Mouse (Mus musculus) MEL (cell line): ENCODE results near the gene Plk2. TPM values are rescaled to one million over a fixed set of nuclear protein-coding genes. Genes with fewer than 3 reads are reported as not detected.
A peak's percentile ranks its signal among the peaks of the same experiment; 100 is the strongest.

Experiments used
- DNase-seq: peaks from one replicate; pipeline ENCODE4 v3.0.0; 2011; ENCODE audit warnings: low read depth, low spot score
- H3K27ac ChIP-seq: 2 replicates; pipeline ENCODE4 v1.5.1; 2012; ENCODE audit warnings: low read depth, mild to moderate bottlenecking, control low read depth, low read length, moderate library complexity; ENCODE audit not compliant: control insufficient read depth
- H3K27me3 ChIP-seq, 2 experiments: fragments of 150-350 bp in 1 of 2; sonication (generic) in 1 of 2; 2 replicates each; pipeline ENCODE4 v1.6.1; 2012; ENCODE audit warnings: low read length in 2 of 2, mild to moderate bottlenecking in 2 of 2, improper control_type of control experiment in 1 of 2, moderate library complexity in 1 of 2; ENCODE audit not compliant: insufficient read depth in 2 of 2, control insufficient read depth in 1 of 2
- H3K36me3 ChIP-seq, 2 experiments: 2 replicates each; pipeline ENCODE4 v1.6.1; 2012 to 2014; ENCODE audit warnings: low read length in 2 of 2, improper control_type of control experiment in 1 of 2, inconsistent platforms in 1 of 2, mild to moderate bottlenecking in 1 of 2; ENCODE audit not compliant: insufficient read depth in 2 of 2, control insufficient read depth in 1 of 2
- H3K4me1 ChIP-seq, 2 experiments: fragments of 150-350 bp in 1 of 2; sonication (generic) in 1 of 2; 2 replicates each; pipeline ENCODE4 v1.6.1; 2012; ENCODE audit warnings: low read length in 2 of 2, improper control_type of control experiment in 1 of 2, mild to moderate bottlenecking in 1 of 2; ENCODE audit not compliant: insufficient read depth in 2 of 2, control insufficient read depth in 1 of 2
- H3K4me3 ChIP-seq, 2 experiments: fragments of 150-350 bp in 1 of 2; sonication (generic) in 1 of 2; 2 replicates each; pipeline ENCODE4 v1.5.1; 2012; ENCODE audit warnings: low read depth in 2 of 2, low read length in 2 of 2, mild to moderate bottlenecking in 2 of 2, moderate library complexity in 2 of 2, control low read depth in 1 of 2, improper control_type of control experiment in 1 of 2; ENCODE audit not compliant: control insufficient read depth in 1 of 2, insufficient read depth in 1 of 2
- H3K79me2 ChIP-seq: 2 replicates; pipeline ENCODE4 v1.6.1; 2012; ENCODE audit warnings: mild to moderate bottlenecking, low read length, moderate library complexity; ENCODE audit not compliant: control insufficient read depth, poor library complexity, insufficient read depth
- H3K9ac ChIP-seq: 2 replicates; pipeline ENCODE4 v1.6.1; 2012; ENCODE audit warnings: low read depth, mild to moderate bottlenecking, control low read depth, low read length, moderate library complexity; ENCODE audit not compliant: control insufficient read depth, poor library complexity, severe bottlenecking
- H3K9me3 ChIP-seq: fragments of 150-350 bp; sonication (generic); replicated peaks from 2 replicates; pipeline ENCODE4 v1.6.1; 2012; ENCODE audit warnings: mild to moderate bottlenecking, low read length, improper control_type of control experiment, moderate library complexity; ENCODE audit not compliant: insufficient read depth
- BHLHE40 ChIP-seq: IDR thresholded peaks from 2 replicates; pipeline ENCODE4 v1.6.1; 2012; ENCODE audit warnings: low read depth, mild to moderate bottlenecking, inconsistent platforms, low read length, improper control_type of control experiment, borderline replicate concordance
- CTCF ChIP-seq, 3 experiments: IDR thresholded peaks in 2 of 3; conservative IDR thresholded peaks in 1 of 3; 2 replicates each; pipeline ENCODE4 v1.5.1; 2011 to 2012; ENCODE audit warnings: low read length in 3 of 3, low read depth in 2 of 3, mild to moderate bottlenecking in 2 of 3, improper control_type of control experiment in 1 of 3, inconsistent platforms in 1 of 3, mixed read lengths in 1 of 3, moderate library complexity in 1 of 3; ENCODE audit not compliant: control insufficient read depth in 1 of 3, insufficient read depth in 1 of 3, poor library complexity in 1 of 3, severe bottlenecking in 1 of 3
- E2F4 ChIP-seq: IDR thresholded peaks from 2 replicates; pipeline ENCODE4 v1.6.1; 2011; ENCODE audit warnings: low read depth, low read length, improper control_type of control experiment, borderline replicate concordance
- ELF1 ChIP-seq: IDR thresholded peaks from 2 replicates; pipeline ENCODE4 v1.6.1; 2014; ENCODE audit warnings: low read depth, mild to moderate bottlenecking, inconsistent platforms, low read length, improper control_type of control experiment, moderate library complexity
- EP300 ChIP-seq, 2 experiments: IDR thresholded peaks; 2 replicates each; pipeline ENCODE4 v1.6.1; 2011; ENCODE audit warnings: improper control_type of control experiment in 2 of 2, low read length in 2 of 2, low read depth in 1 of 2, mild to moderate bottlenecking in 1 of 2
- GABPA ChIP-seq: IDR thresholded peaks from 2 replicates; pipeline ENCODE4 v1.6.1; 2012; ENCODE audit warnings: low read depth, mild to moderate bottlenecking, inconsistent platforms, low read length, improper control_type of control experiment, moderate library complexity
- HCFC1 ChIP-seq: IDR thresholded peaks from 2 replicates; pipeline ENCODE4 v1.6.1; 2012; ENCODE audit warnings: low read depth, mild to moderate bottlenecking, inconsistent platforms, low read length, improper control_type of control experiment, moderate library complexity
- KAT2A ChIP-seq: conservative IDR thresholded peaks from 2 replicates; pipeline ENCODE4 v1.6.1; 2012; ENCODE audit warnings: low read depth, low read length, improper control_type of control experiment, inconsistent platforms
- MAZ ChIP-seq: IDR thresholded peaks from 2 replicates; pipeline ENCODE4 v1.6.1; 2012; ENCODE audit warnings: low read depth, mild to moderate bottlenecking, inconsistent platforms, low read length, improper control_type of control experiment
- POLR2A ChIP-seq, 2 experiments: IDR thresholded peaks; 2 replicates each; pipeline ENCODE4 v1.6.1; 2011 to 2012; ENCODE audit warnings: low read length in 2 of 2, mild to moderate bottlenecking in 2 of 2, control low read depth in 1 of 2, improper control_type of control experiment in 1 of 2, low read depth in 1 of 2, moderate library complexity in 1 of 2; ENCODE audit not compliant: control insufficient read depth in 1 of 2, insufficient read depth in 1 of 2, poor library complexity in 1 of 2
- POLR2AphosphoS5 ChIP-seq: IDR thresholded peaks from 2 replicates; pipeline ENCODE4 v1.6.1; 2012; ENCODE audit warnings: low read depth, borderline replicate concordance, mild to moderate bottlenecking, inconsistent platforms, low read length, moderate library complexity, mixed read lengths
- RAD21 ChIP-seq: IDR thresholded peaks from 2 replicates; pipeline ENCODE4 v1.6.1; 2011; ENCODE audit warnings: mild to moderate bottlenecking, low read depth, low read length, improper control_type of control experiment
- RCOR1 ChIP-seq: IDR thresholded peaks from 2 replicates; pipeline ENCODE4 v1.6.1; 2012; ENCODE audit warnings: low read depth, mild to moderate bottlenecking, inconsistent platforms, low read length, improper control_type of control experiment
- SIN3A ChIP-seq: IDR thresholded peaks from 2 replicates; pipeline ENCODE4 v1.6.1; 2012; ENCODE audit warnings: low read length, improper control_type of control experiment, inconsistent platforms
- SMC3 ChIP-seq: IDR thresholded peaks from 2 replicates; pipeline ENCODE4 v1.6.1; 2011; ENCODE audit warnings: low read depth, low read length, improper control_type of control experiment
- TBP ChIP-seq: IDR thresholded peaks from 2 replicates; pipeline ENCODE4 v1.8.0; 2011; ENCODE audit warnings: low read depth, low read length, improper control_type of control experiment
- TCF12 ChIP-seq: IDR thresholded peaks from 2 replicates; pipeline ENCODE4 v1.6.1; 2014; ENCODE audit warnings: low read depth, mild to moderate bottlenecking, inconsistent platforms, low read length, improper control_type of control experiment, moderate library complexity
- UBTF ChIP-seq: IDR thresholded peaks from 2 replicates; pipeline ENCODE4 v1.6.1; 2012; ENCODE audit warnings: low read depth, mild to moderate bottlenecking, inconsistent platforms, low read length, improper control_type of control experiment, moderate library complexity, borderline replicate concordance; ENCODE audit not compliant: insufficient read depth
- USF1 ChIP-seq: IDR thresholded peaks from 2 replicates; pipeline ENCODE4 v1.6.1; 2014; ENCODE audit warnings: low read depth, mild to moderate bottlenecking, inconsistent platforms, low read length, improper control_type of control experiment, moderate library complexity
- ZC3H11A ChIP-seq: IDR thresholded peaks from 2 replicates; pipeline ENCODE4 v1.6.1; 2012; ENCODE audit warnings: low read depth, mild to moderate bottlenecking, inconsistent platforms, low read length, improper control_type of control experiment
- ZNF384 ChIP-seq: IDR thresholded peaks from 2 replicates; pipeline ENCODE4 v1.6.1; 2012; ENCODE audit warnings: low read depth, mild to moderate bottlenecking, inconsistent platforms, low read length, improper control_type of control experiment
- polyA plus RNA-seq, 2 experiments: library from polyadenylated mRNA; stranded (reverse) in 1 of 2; unstranded in 1 of 2; fragments of >175 nt in 1 of 2; fragments of >200 nt in 1 of 2; gene quantifications; 2 replicates each; pipeline versions ENCODE4 v1.2.1 to v1.2.4; 2012; ENCODE audit warnings: low replicate concordance in 2 of 2, low read depth in 1 of 2; ENCODE audit not compliant: insufficient read length in 2 of 2, insufficient read depth in 1 of 2, missing spikeins in 1 of 2
- total RNA-seq: library from RNA; depleted of rRNA; stranded (reverse); fragments of 300-350 nt; gene quantifications from 2 replicates; pipeline ENCODE4 v1.2.3, GENCODE M21; 2012

Plk2 gene
- total and polyA plus RNA-seq, 3 experiments = not detected

DNA sequence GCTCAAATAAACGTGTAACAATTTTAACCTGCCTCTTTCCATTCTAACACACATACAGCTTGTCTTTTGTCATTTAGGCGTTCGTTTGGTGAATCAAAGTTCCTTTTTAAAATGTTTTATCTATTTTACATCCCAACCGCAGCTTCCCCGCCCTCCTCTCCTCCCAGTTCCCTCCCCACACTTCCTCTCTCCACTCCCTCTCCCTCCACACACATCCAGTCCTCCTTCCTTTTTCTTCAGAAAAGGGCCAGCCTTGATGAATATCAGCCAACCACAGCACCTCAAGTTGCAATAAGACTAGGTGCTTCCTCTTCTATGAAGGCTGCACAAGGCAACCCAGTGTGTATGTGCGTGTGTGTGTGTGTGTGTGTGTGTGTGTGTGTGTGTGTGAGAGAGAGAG is 10.3 kb upstream of the Plk2 start (continued):
- no peak for TF ChIP-seq UBTF
- TF ChIP-seq USF1 = no peak
- TF ChIP-seq POLR2A (IDR thresholded peaks at IDR 0.05; ENCODE audit: control insufficient read depth in 1 of 2, insufficient read depth in 1 of 2, low read depth in 1 of 2, low read length in 2 of 2, poor library complexity in 1 of 2) = no peak
- TF ChIP-seq ELF1 = peak; percentile 35; the same call in 1 of the 2 replicates
- TF ChIP-seq E2F4 = no peak
- TF ChIP-seq RCOR1 = peak; percentile 95
- TF ChIP-seq MAZ = 0 out of 2 replicates have a peak, but pooled peaks have one; percentile 50

DNA sequence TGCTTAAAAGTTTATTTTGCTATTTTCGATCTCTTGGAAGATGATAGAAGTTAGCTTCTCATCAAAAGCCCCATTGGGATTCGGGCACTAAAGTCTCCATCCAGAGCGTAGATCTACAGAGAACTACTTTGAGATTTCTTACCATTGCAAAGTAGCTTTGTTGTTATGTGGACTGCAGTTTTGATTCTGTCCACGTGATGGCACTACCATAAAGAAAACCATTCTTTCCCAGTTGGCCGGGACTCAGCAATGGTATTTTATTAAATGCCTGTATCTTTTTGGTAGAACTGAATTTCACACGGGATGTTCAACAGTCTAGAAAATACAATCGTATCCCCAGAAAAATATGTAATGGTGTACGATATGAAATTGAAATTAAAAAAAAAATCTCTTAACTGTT is 2.6 kb upstream of the Plk2 start:
- Histone ChIP-seq H3K36me3 (no peaks in the 10 kb centered on the region), H3K27me3 (no peaks in the 10 kb centered on the region), H3K79me2 (no peaks in the 10 kb centered on the region), H3K27ac (no peak overlapping the region), H3K4me1 (no peaks in the 10 kb centered on the region), H3K4me3 (no peak overlapping the region), H3K9ac (no peak overlapping the region), H3K9me3 (no peaks in the 10 kb centered on the region)
- TF ChIP-seq ZC3H11A (peak; percentile 75), TBP (no peak), USF1 (peak; percentile 58; the same call in 1 of the 2 replicates), BHLHE40 (0 out of 2 replicates have a peak, but pooled peaks have one; percentile 9), GABPA (no peak), RCOR1 (no peak), EP300 (IDR thresholded peaks at IDR 0.05; ENCODE audit: low read depth in 1 of 2, low read length in 2 of 2) (no peak), ELF1 (no peak), POLR2AphosphoS5 (no peak), SMC3 (peak; percentile 94), RAD21 (peak; percentile 87), ZNF384 (no peak), SIN3A (no peak), CTCF (IDR thresholded peaks at IDR 0.05 in 2 of 3, conservative IDR thresholded peaks at IDR 0.05 in 1 of 3; ENCODE audit: control insufficient read depth in 1 of 3, insufficient read depth in 1 of 3, low read depth in 2 of 3, low read length in 3 of 3, poor library complexity in 1 of 3, severe bottlenecking in 1 of 3) (peak; percentile 31 to 79 (median 54); a peak in 5 of 6 replicates), TCF12 (no peak), HCFC1 (no peak), KAT2A (no peak)
- peak; percentile 50 for DNase-seq
